Comparison of ENCODE assay signal across 8 mouse cellular contexts in the genomic region with DNA sequence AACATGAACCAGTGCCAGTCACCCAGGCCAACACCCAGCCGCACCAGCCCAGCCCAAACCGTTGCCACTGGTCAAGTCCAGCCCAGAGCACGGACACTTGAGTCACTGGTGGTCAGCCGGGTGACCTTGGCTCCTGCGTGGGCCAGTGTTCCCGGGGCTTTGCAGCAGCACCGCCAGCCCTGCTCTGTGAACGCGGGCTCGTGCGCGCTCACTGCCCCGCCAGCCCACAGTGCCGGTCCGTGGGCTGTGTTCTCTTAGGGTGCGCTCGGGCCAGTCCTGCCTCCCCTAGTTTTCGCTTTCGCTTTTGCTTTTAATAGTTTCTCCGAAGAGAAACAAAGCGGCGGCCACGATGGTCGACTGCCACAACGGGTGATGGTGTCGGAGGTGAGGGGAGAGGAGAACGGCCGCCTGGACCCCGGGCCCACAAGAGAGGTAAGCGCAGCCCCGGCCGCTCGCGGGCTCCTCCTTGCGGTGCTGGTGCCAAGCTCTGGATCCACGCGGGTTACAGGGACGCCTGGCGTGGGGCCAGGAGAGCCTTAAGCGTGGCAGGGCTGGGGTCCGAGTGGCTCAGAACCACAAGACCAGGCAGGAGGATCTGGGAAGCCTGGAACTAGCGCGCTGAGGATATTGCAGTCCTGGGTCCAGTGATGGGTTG.
DNase-seq lines count a peak whose midpoint lies in the region; ATAC-seq and TF ChIP-seq lines count a peak whose summit lies in the region.
"Not testable (repeated sequence)": the region's sequence is repeated elsewhere in the genome, so short reads cannot be mapped to it uniquely, and the experiment has no call there.

No protein-coding gene starts in this region.

- not testable (repeated sequence) for H3K36me3 ChIP-seq in embryonic facial prominence, embryonic 10.5 days (replicated peaks); heart, embryonic 11.5 days (ENCODE audit: control insufficient read depth, insufficient read depth, low read length); intestine, embryonic 15.5 days; lung, postnatal 0 days (ENCODE audit: insufficient read depth, low read length)

- TF ChIP-seq EP300 in lung, postnatal 0 days (IDR thresholded peaks at IDR 0.05): not testable (repeated sequence)

- WGBS in embryonic facial prominence, embryonic 10.5 days: 32% methylated on average over 39 of the region's 43 CpGs
- WGBS in heart, embryonic 11.5 days (ENCODE audit: insufficient replicate concordance): 18% methylated on average over 36 of the region's 43 CpGs
- 29% methylated on average over 38 of the region's 43 CpGs for WGBS in intestine, embryonic 15.5 days
- 32% methylated on average over 30 of the region's 43 CpGs for WGBS in lung, postnatal 0 days

- TF ChIP-seq CTCF in lung, postnatal 0 days (IDR thresholded peaks at IDR 0.05): not testable (repeated sequence)

- H3K4me2 ChIP-seq in heart, embryonic 11.5 days: peak overlapping the region; percentile 57
- peak overlapping the region; percentile 56 for H3K4me2 ChIP-seq in intestine, embryonic 15.5 days (replicated peaks)
- peak overlapping the region; percentile 46 for H3K4me2 ChIP-seq in lung, postnatal 0 days (replicated peaks; ENCODE audit: low read depth, low read length)

- not testable (repeated sequence) for H3K27me3 ChIP-seq in embryonic facial prominence, embryonic 10.5 days (replicated peaks; ENCODE audit: low read depth, poor library complexity, severe bottlenecking); heart, embryonic 11.5 days (ENCODE audit: control insufficient read depth, insufficient read depth, low read length); intestine, embryonic 15.5 days (replicated peaks); lung, postnatal 0 days (replicated peaks; ENCODE audit: insufficient read depth, low read length)

- peaks cover 40% of the 10 kb centered on the region for H3K9me3 ChIP-seq in embryonic facial prominence, embryonic 10.5 days
- not testable (repeated sequence) for H3K9me3 ChIP-seq in heart, embryonic 11.5 days (replicated peaks; ENCODE audit: control insufficient read depth, low read length); intestine, embryonic 15.5 days; lung, postnatal 0 days (ENCODE audit: low read length)

- H3K27ac ChIP-seq in embryonic facial prominence, embryonic 10.5 days (replicated peaks); heart, embryonic 11.5 days (ENCODE audit: low read depth, low read length); intestine, embryonic 15.5 days; lung, postnatal 0 days (ENCODE audit: low read length): not testable (repeated sequence)

- ATAC-seq in heart, embryonic 11.5 days (replicated peaks; ENCODE audit: insufficient number of reproducible peaks, low FRiP score, low TSS enrichment): 0 out of 2 replicates have a peak, but pooled peaks have one; percentile 57
- ATAC-seq in intestine, embryonic 15.5 days: peak; percentile 43
- ATAC-seq in lung, postnatal 0 days: peak; percentile 37

- not testable (repeated sequence) for H3K9ac ChIP-seq in heart, embryonic 11.5 days (ENCODE audit: low read depth, low read length); intestine, embryonic 15.5 days; lung, postnatal 0 days (replicated peaks; ENCODE audit: low read depth)

- peak overlapping the region; percentile 21; the same call in 1 of the 2 replicates for H3K4me3 ChIP-seq in embryonic facial prominence, embryonic 10.5 days
- H3K4me3 ChIP-seq in heart, embryonic 11.5 days (ENCODE audit: low read depth, low read length): peak overlapping the region; percentile 33
- H3K4me3 ChIP-seq in intestine, embryonic 15.5 days (replicated peaks): peak overlapping the region; percentile 38
- H3K4me3 ChIP-seq in lung, postnatal 0 days (ENCODE audit: low read depth, low read length): peak overlapping the region; percentile 33

- DNase-seq in T-cell, adult 2 months (ENCODE audit: low spot score): peak; percentile 32
- not testable (repeated sequence) for DNase-seq in embryonic facial prominence, embryonic 10.5 days (ENCODE audit: low spot score); lung, postnatal 0 days (ENCODE audit: low spot score)
- DNase-seq in layer of hippocampus, postnatal 10 days (ENCODE audit: low spot score in 2 of 2): peak; percentile 3 to 7
- peak; percentile 18 for DNase-seq in ovary, adult 18-20 months (ENCODE audit: low spot score)
- DNase-seq in thymus, adult 18-20 months: peak; percentile 10 to 14

- H3K4me1 ChIP-seq in embryonic facial prominence, embryonic 10.5 days; heart, embryonic 11.5 days (ENCODE audit: control insufficient read depth, insufficient read depth, low read length); intestine, embryonic 15.5 days (replicated peaks); lung, postnatal 0 days (ENCODE audit: insufficient read depth, low read depth, low read length): not testable (repeated sequence)
